Mouse (Mus musculus) neural tube, embryonic 12.5 days (tissue): ENCODE measurements at regions not wholly inside any gene's neighbourhood (a gene's known extent, or its start where the extent isn't known, plus 50 kb on each side); places are given as distances from the start of the nearest gene placed in this dataset.
A peak's percentile ranks its signal among the peaks of the same experiment; 100 is the strongest.

Experiments
- ATAC-seq: fragments of 200-750 bp; cut with Nextera tagmentation; 2 replicates; pipeline ENCODE4 v1.8.0; 2017; ENCODE audit warnings: low read depth, mild to moderate bottlenecking, moderate TSS enrichment, moderate library complexity; ENCODE audit not compliant: low FRiP score
- H3K27ac ChIP-seq: fragments of 300-500 bp; sonication (generic); 2 replicates; pipeline ENCODE4 v1.5.1; 2016
- H3K27me3 ChIP-seq: fragments of 300-500 bp; sonication (generic); replicated peaks from 2 replicates; pipeline ENCODE4 v1.6.1; 2016; ENCODE audit warnings: mild to moderate bottlenecking
- H3K36me3 ChIP-seq: fragments of 300-500 bp; sonication (generic); 2 replicates; pipeline ENCODE4 v1.6.1; 2016; ENCODE audit warnings: mild to moderate bottlenecking
- H3K4me1 ChIP-seq: fragments of 300-500 bp; sonication (generic); 2 replicates; pipeline ENCODE4 v1.6.1; 2016
- H3K4me2 ChIP-seq: fragments of 300-500 bp; sonication (generic); replicated peaks from 2 replicates; pipeline ENCODE4 v1.6.1; 2016; ENCODE audit warnings: mild to moderate bottlenecking
- H3K4me3 ChIP-seq: fragments of 300-500 bp; sonication (generic); 2 replicates; pipeline ENCODE4 v1.5.1; 2016
- H3K9ac ChIP-seq: fragments of 300-500 bp; sonication (generic); 2 replicates; pipeline ENCODE4 v1.6.1; 2016; ENCODE audit warnings: mild to moderate bottlenecking
- H3K9me3 ChIP-seq: fragments of 300-500 bp; sonication (generic); 2 replicates; pipeline ENCODE4 v1.6.1; 2016; ENCODE audit warnings: mild to moderate bottlenecking
- WGBS: fragments of 180-500 bp; shearing (Covaris S2); methylation state at CpG from one replicate; pipeline ENCODE4 v1.1.7; 2016; 5-methylcytosine and 5-hydroxymethylcytosine counted together

- Histone ChIP-seq H3K9me3 (no peaks in the 10 kb centered on the region), H3K4me1 (peaks cover 34% of the 10 kb centered on the region), H3K27me3 (0 out of 2 replicates have a peak, but pooled peaks cover 3% of the 10 kb centered on the region), H3K9ac (no peak overlapping the region; the same call in 1 of the 2 replicates), H3K36me3 (no peaks in the 10 kb centered on the region), H3K27ac (peak overlapping the region; percentile 62; the same call in 1 of the 2 replicates), H3K4me3 (no peak overlapping the region), H3K4me2 (peak overlapping the region; percentile 24)
- 9% methylated on average over 24 of the region's 24 CpGs for WGBS
- peak; percentile 93 for ATAC-seq
These were observed 137.6 kb downstream of the Mn1 start for GRCm38 (mm10) chr5:111554551-111555311.

GRCm38 (mm10) chr5:111555312-111555957 lies 138.3 kb downstream of the Mn1 start:
- ATAC-seq: peak; percentile 45; the same call in 1 of the 2 replicates
- WGBS: 6% methylated on average over 5 of the region's 5 CpGs
- H3K4me3 ChIP-seq: no peak overlapping the region
- H3K27ac ChIP-seq: 0 out of 2 replicates have a peak overlapping the region, but pooled peaks have one; percentile 62
- peak overlapping the region; percentile 24 for H3K4me2 ChIP-seq
- H3K27me3 ChIP-seq: 0 out of 2 replicates have a peak, but pooled peaks cover 3% of the 10 kb centered on the region
- no peaks in the 10 kb centered on the region for H3K9me3 ChIP-seq
- no peaks in the 10 kb centered on the region for H3K36me3 ChIP-seq
- peaks cover 29% of the 10 kb centered on the region for H3K4me1 ChIP-seq
- H3K9ac ChIP-seq: no peak overlapping the region

- 0 out of 2 replicates have a peak, but pooled peaks cover 3% of the 10 kb centered on the region for H3K27me3 ChIP-seq
- H3K36me3 ChIP-seq: no peaks in the 10 kb centered on the region
- H3K9me3 ChIP-seq: no peaks in the 10 kb centered on the region
- H3K27ac ChIP-seq: 0 out of 2 replicates have a peak overlapping the region, but pooled peaks have one; percentile 17
- no peak overlapping the region for H3K9ac ChIP-seq
- no peak overlapping the region for H3K4me3 ChIP-seq
- ATAC-seq: 0 out of 2 replicates have a peak, but pooled peaks have one; percentile 2
- H3K4me1 ChIP-seq: peaks cover 31% of the 10 kb centered on the region
- 60% methylated on average over 7 of the region's 7 CpGs for WGBS
- H3K4me2 ChIP-seq: no peak overlapping the region
These were observed 138.8 kb downstream of the Mn1 start for GRCm38 (mm10) chr5:111555981-111556380.

GRCm38 (mm10) chr5:111560432-111560831 lies 143.3 kb downstream of the Mn1 start:
- no peak for ATAC-seq
- 58% methylated on average over 9 of the region's 9 CpGs for WGBS
- Histone ChIP-seq H3K4me3 (no peak overlapping the region), H3K27me3 (0 out of 2 replicates have a peak, but pooled peaks cover 3% of the 10 kb centered on the region), H3K27ac (no peak overlapping the region), H3K9ac (no peak overlapping the region), H3K36me3 (no peaks in the 10 kb centered on the region), H3K4me2 (no peak overlapping the region), H3K9me3 (no peaks in the 10 kb centered on the region), H3K4me1 (peaks cover 16% of the 10 kb centered on the region)

GRCm38 (mm10) chr5:111561301-111561700 lies 144.1 kb downstream of the Mn1 start:
- 85% methylated on average over 10 of the region's 10 CpGs for WGBS
- Histone ChIP-seq H3K27me3 (0 out of 2 replicates have a peak, but pooled peaks cover 3% of the 10 kb centered on the region), H3K27ac (no peak overlapping the region), H3K4me2 (no peak overlapping the region), H3K4me3 (no peak overlapping the region), H3K9ac (no peak overlapping the region), H3K9me3 (no peaks in the 10 kb centered on the region), H3K36me3 (no peaks in the 10 kb centered on the region), H3K4me1 (peaks cover 8% of the 10 kb centered on the region; the same call in 1 of the 2 replicates)
- ATAC-seq: no peak

GRCm38 (mm10) chr5:111570826-111571225 lies 153.7 kb downstream of the Mn1 start:
- peaks cover 5% of the 10 kb centered on the region; the same call in 1 of the 2 replicates for H3K27me3 ChIP-seq
- H3K4me3 ChIP-seq: no peak overlapping the region
- no peak overlapping the region for H3K4me2 ChIP-seq
- H3K9me3 ChIP-seq: no peaks in the 10 kb centered on the region
- no peaks in the 10 kb centered on the region for H3K36me3 ChIP-seq
- no peak overlapping the region for H3K27ac ChIP-seq
- 1% methylated on average over 10 of the region's 10 CpGs for WGBS
- peaks cover 36% of the 10 kb centered on the region for H3K4me1 ChIP-seq
- ATAC-seq: peak; percentile 67
- H3K9ac ChIP-seq: no peak overlapping the region

- peaks cover 7% of the 10 kb centered on the region; the same call in 1 of the 2 replicates for H3K27me3 ChIP-seq
- WGBS: 17% methylated on average over 13 of the region's 13 CpGs
- no peaks in the 10 kb centered on the region for H3K36me3 ChIP-seq
- no peak overlapping the region for H3K4me3 ChIP-seq
- H3K9me3 ChIP-seq: no peaks in the 10 kb centered on the region
- H3K4me2 ChIP-seq: no peak overlapping the region
- peaks cover 54% of the 10 kb centered on the region for H3K4me1 ChIP-seq
- H3K27ac ChIP-seq: no peak overlapping the region
- ATAC-seq: no peak
- H3K9ac ChIP-seq: no peak overlapping the region
These were observed 156.2 kb downstream of the Mn1 start for GRCm38 (mm10) chr5:111573265-111573873.

- no peaks in the 10 kb centered on the region for H3K9me3 ChIP-seq
- peaks cover 7% of the 10 kb centered on the region; the same call in 1 of the 2 replicates for H3K27me3 ChIP-seq
- no peak overlapping the region for H3K4me2 ChIP-seq
- no peak for ATAC-seq
- peaks cover 64% of the 10 kb centered on the region for H3K4me1 ChIP-seq
- H3K4me3 ChIP-seq: no peak overlapping the region
- H3K9ac ChIP-seq: 0 out of 2 replicates have a peak overlapping the region, but pooled peaks have one; percentile 2
- no peaks in the 10 kb centered on the region for H3K36me3 ChIP-seq
- 16% methylated on average over 8 of the region's 8 CpGs for WGBS
- no peak overlapping the region for H3K27ac ChIP-seq
These were observed 157.2 kb downstream of the Mn1 start for GRCm38 (mm10) chr5:111574219-111574840.

GRCm38 (mm10) chr5:111575376-111575775 lies 158.2 kb downstream of the Mn1 start:
- no peak overlapping the region for H3K27ac ChIP-seq
- no peaks in the 10 kb centered on the region for H3K9me3 ChIP-seq
- no peak for ATAC-seq
- peaks cover 7% of the 10 kb centered on the region; the same call in 1 of the 2 replicates for H3K27me3 ChIP-seq
- H3K4me2 ChIP-seq: no peak overlapping the region
- WGBS: 89% methylated on average over 5 of the region's 5 CpGs
- H3K4me1 ChIP-seq: peaks cover 63% of the 10 kb centered on the region
- no peak overlapping the region for H3K4me3 ChIP-seq
- H3K36me3 ChIP-seq: no peaks in the 10 kb centered on the region
- H3K9ac ChIP-seq: no peak overlapping the region

GRCm38 (mm10) chr5:111577441-111577840 lies 156.3 kb upstream of the Gm26897 start:
- no peaks in the 10 kb centered on the region for H3K9me3 ChIP-seq
- H3K4me3 ChIP-seq: no peak overlapping the region
- H3K4me2 ChIP-seq: no peak overlapping the region
- H3K9ac ChIP-seq: no peak overlapping the region
- no peak for ATAC-seq
- H3K4me1 ChIP-seq: peaks cover 70% of the 10 kb centered on the region
- peaks cover 7% of the 10 kb centered on the region; the same call in 1 of the 2 replicates for H3K27me3 ChIP-seq
- H3K27ac ChIP-seq: no peak overlapping the region
- H3K36me3 ChIP-seq: no peaks in the 10 kb centered on the region
- WGBS: 41% methylated on average over 5 of the region's 5 CpGs

- Histone ChIP-seq H3K9me3 (no peaks in the 10 kb centered on the region), H3K27me3 (peaks cover 7% of the 10 kb centered on the region; the same call in 1 of the 2 replicates), H3K27ac (no peak overlapping the region), H3K9ac (no peak overlapping the region), H3K4me3 (no peak overlapping the region), H3K36me3 (no peaks in the 10 kb centered on the region), H3K4me1 (peaks cover 70% of the 10 kb centered on the region), H3K4me2 (no peak overlapping the region)
- WGBS: 25% methylated on average over 5 of the region's 5 CpGs
- ATAC-seq: no peak
These were observed 155.6 kb upstream of the Gm26897 start for GRCm38 (mm10) chr5:111578088-111578487.
